Mouse (Mus musculus) neural tube, embryonic 12.5 days (tissue): ENCODE measurements around the gene Pias1. TPM values are rescaled to one million over a fixed set of nuclear protein-coding genes. Genes with fewer than 3 reads are reported as not detected.

ENCODE experiments used
- ATAC-seq: fragments of 200-750 bp; cut with Nextera tagmentation; 2 replicates; pipeline ENCODE4 v1.8.0; 2017; ENCODE audit warnings: low read depth, mild to moderate bottlenecking, moderate TSS enrichment, moderate library complexity; ENCODE audit not compliant: low FRiP score
- H3K27ac ChIP-seq: fragments of 300-500 bp; sonication (generic); 2 replicates; pipeline ENCODE4 v1.5.1; 2016
- H3K27me3 ChIP-seq: fragments of 300-500 bp; sonication (generic); replicated peaks from 2 replicates; pipeline ENCODE4 v1.6.1; 2016; ENCODE audit warnings: mild to moderate bottlenecking
- H3K36me3 ChIP-seq: fragments of 300-500 bp; sonication (generic); 2 replicates; pipeline ENCODE4 v1.6.1; 2016; ENCODE audit warnings: mild to moderate bottlenecking
- H3K4me1 ChIP-seq: fragments of 300-500 bp; sonication (generic); 2 replicates; pipeline ENCODE4 v1.6.1; 2016
- H3K4me2 ChIP-seq: fragments of 300-500 bp; sonication (generic); replicated peaks from 2 replicates; pipeline ENCODE4 v1.6.1; 2016; ENCODE audit warnings: mild to moderate bottlenecking
- H3K4me3 ChIP-seq: fragments of 300-500 bp; sonication (generic); 2 replicates; pipeline ENCODE4 v1.5.1; 2016
- H3K9ac ChIP-seq: fragments of 300-500 bp; sonication (generic); 2 replicates; pipeline ENCODE4 v1.6.1; 2016; ENCODE audit warnings: mild to moderate bottlenecking
- H3K9me3 ChIP-seq: fragments of 300-500 bp; sonication (generic); 2 replicates; pipeline ENCODE4 v1.6.1; 2016; ENCODE audit warnings: mild to moderate bottlenecking
- WGBS: fragments of 180-500 bp; shearing (Covaris S2); methylation state at CpG from one replicate; pipeline ENCODE4 v1.1.7; 2016; 5-methylcytosine and 5-hydroxymethylcytosine counted together
- polyA plus RNA-seq: library from polyadenylated mRNA; unstranded; fragments of >200 nt; fragmentation: Nextera tagmentation; extraction: Ambion mirVana; gene quantifications from 2 replicates; pipeline ENCODE4 v1.2.1, GENCODE M21; 2016

The Pias1 gene
- polyA plus RNA-seq, 1 experiment from 2014 or later: 64.5 TPM

- Histone ChIP-seq H3K9me3 (no peaks in the 10 kb centered on the region), H3K4me3 (peak overlapping the region; percentile 91), H3K36me3 (0 out of 2 replicates have a peak, but pooled peaks cover under 1% of the 10 kb centered on the region), H3K27ac (peak overlapping the region; percentile 97), H3K4me2 (peak overlapping the region; percentile 80), H3K4me1 (peaks cover 6% of the 10 kb centered on the region), H3K9ac (peak overlapping the region; percentile 86), H3K27me3 (no peaks in the 10 kb centered on the region)
- ATAC-seq: peak; percentile 46; the same call in 1 of the 2 replicates
- WGBS: 3% methylated on average over 17 of the region's 17 CpGs
Observed at GRCm38 (mm10) chr9:62979461-62980161, 8.1 kb downstream of the Pias1 start.

- WGBS: 36% methylated on average over 4 of the region's 4 CpGs
- Histone ChIP-seq H3K9ac (no peak overlapping the region), H3K4me1 (peaks cover 11% of the 10 kb centered on the region), H3K36me3 (peaks cover 3% of the 10 kb centered on the region; the same call in 1 of the 2 replicates), H3K4me3 (no peak overlapping the region), H3K27me3 (no peaks in the 10 kb centered on the region), H3K4me2 (no peak overlapping the region), H3K27ac (no peak overlapping the region), H3K9me3 (no peaks in the 10 kb centered on the region)
- ATAC-seq: no peak
Observed at GRCm38 (mm10) chr9:62977152-62977551, 10.6 kb downstream of the Pias1 start.

GRCm38 (mm10) chr9:62975830-62976229 is 11.9 kb downstream of the Pias1 start:
- no peak overlapping the region for H3K27ac ChIP-seq
- WGBS: 13% methylated on average over 2 of the region's 2 CpGs
- no peak overlapping the region for H3K4me3 ChIP-seq
- peaks cover 11% of the 10 kb centered on the region for H3K4me1 ChIP-seq
- no peaks in the 10 kb centered on the region for H3K9me3 ChIP-seq
- peaks cover 3% of the 10 kb centered on the region; the same call in 1 of the 2 replicates for H3K36me3 ChIP-seq
- no peak overlapping the region for H3K9ac ChIP-seq
- no peak overlapping the region for H3K4me2 ChIP-seq
- no peak for ATAC-seq
- no peaks in the 10 kb centered on the region for H3K27me3 ChIP-seq

- H3K9me3 ChIP-seq: no peaks in the 10 kb centered on the region
- no peaks in the 10 kb centered on the region for H3K27me3 ChIP-seq
- WGBS: 99% methylated on average over 2 of the region's 2 CpGs
- H3K36me3 ChIP-seq: peaks cover 3% of the 10 kb centered on the region; the same call in 1 of the 2 replicates
- peaks cover 9% of the 10 kb centered on the region for H3K4me1 ChIP-seq
- H3K27ac ChIP-seq: no peak overlapping the region
- H3K4me3 ChIP-seq: no peak overlapping the region
- no peak for ATAC-seq
- H3K9ac ChIP-seq: no peak overlapping the region
- no peak overlapping the region for H3K4me2 ChIP-seq
Observed at GRCm38 (mm10) chr9:62974439-62974838, 13.3 kb downstream of the Pias1 start.

- Histone ChIP-seq H3K4me3 (no peak overlapping the region), H3K9ac (no peak overlapping the region), H3K4me1 (peaks cover 5% of the 10 kb centered on the region), H3K36me3 (peaks cover 3% of the 10 kb centered on the region; the same call in 1 of the 2 replicates), H3K4me2 (no peak overlapping the region), H3K27ac (no peak overlapping the region), H3K9me3 (no peaks in the 10 kb centered on the region), H3K27me3 (no peaks in the 10 kb centered on the region)
- WGBS: 59% methylated on average over 10 of the region's 10 CpGs
- no peak for ATAC-seq
Observed at GRCm38 (mm10) chr9:62972073-62972745, 15.5 kb downstream of the Pias1 start.

GRCm38 (mm10) chr9:62970345-62970744 is 17.4 kb downstream of the Pias1 start:
- Histone ChIP-seq H3K36me3 (peaks cover 3% of the 10 kb centered on the region; the same call in 1 of the 2 replicates), H3K9me3 (no peaks in the 10 kb centered on the region), H3K9ac (no peak overlapping the region), H3K27me3 (no peaks in the 10 kb centered on the region), H3K4me2 (no peak overlapping the region), H3K4me1 (peaks cover 5% of the 10 kb centered on the region), H3K27ac (no peak overlapping the region), H3K4me3 (no peak overlapping the region)
- no peak for ATAC-seq

GRCm38 (mm10) chr9:62966018-62966417 is 21.7 kb downstream of the Pias1 start:
- no peak overlapping the region for H3K27ac ChIP-seq
- H3K4me2 ChIP-seq: no peak overlapping the region
- H3K9me3 ChIP-seq: no peaks in the 10 kb centered on the region
- ATAC-seq: no peak
- H3K4me1 ChIP-seq: no peaks in the 10 kb centered on the region
- H3K27me3 ChIP-seq: no peaks in the 10 kb centered on the region
- H3K9ac ChIP-seq: no peak overlapping the region
- no peak overlapping the region for H3K4me3 ChIP-seq
- WGBS: 96% methylated on average over 3 of the region's 3 CpGs
- H3K36me3 ChIP-seq: no peaks in the 10 kb centered on the region

GRCm38 (mm10) chr9:62952713-62953112 is 35.0 kb downstream of the Pias1 start:
- H3K36me3 ChIP-seq: peaks cover 4% of the 10 kb centered on the region; the same call in 1 of the 2 replicates
- no peaks in the 10 kb centered on the region for H3K27me3 ChIP-seq
- no peaks in the 10 kb centered on the region for H3K9me3 ChIP-seq
- H3K4me3 ChIP-seq: no peak overlapping the region
- H3K4me2 ChIP-seq: no peak overlapping the region
- no peak overlapping the region for H3K27ac ChIP-seq
- H3K4me1 ChIP-seq: no peaks in the 10 kb centered on the region
- ATAC-seq: no peak
- no peak overlapping the region for H3K9ac ChIP-seq

GRCm38 (mm10) chr9:62945346-62945745 is 42.4 kb downstream of the Pias1 start:
- Histone ChIP-seq H3K9me3 (no peaks in the 10 kb centered on the region), H3K9ac (no peak overlapping the region), H3K27me3 (no peaks in the 10 kb centered on the region), H3K4me3 (no peak overlapping the region), H3K36me3 (no peaks in the 10 kb centered on the region), H3K27ac (no peak overlapping the region), H3K4me1 (no peaks in the 10 kb centered on the region), H3K4me2 (no peak overlapping the region)
- 98% methylated on average over 6 of the region's 6 CpGs for WGBS
- ATAC-seq: no peak

GRCm38 (mm10) chr9:62944063-62944462 is 43.7 kb downstream of the Pias1 start:
- no peak overlapping the region for H3K27ac ChIP-seq
- H3K9ac ChIP-seq: no peak overlapping the region
- no peak overlapping the region for H3K4me2 ChIP-seq
- no peaks in the 10 kb centered on the region for H3K36me3 ChIP-seq
- H3K9me3 ChIP-seq: no peaks in the 10 kb centered on the region
- ATAC-seq: no peak
- H3K4me1 ChIP-seq: no peaks in the 10 kb centered on the region
- no peak overlapping the region for H3K4me3 ChIP-seq
- no peaks in the 10 kb centered on the region for H3K27me3 ChIP-seq
- WGBS: 96% methylated on average over 1 of the region's 1 CpGs

- Histone ChIP-seq H3K4me2 (no peak overlapping the region), H3K27me3 (no peaks in the 10 kb centered on the region), H3K27ac (no peak overlapping the region), H3K9ac (no peak overlapping the region), H3K4me1 (no peaks in the 10 kb centered on the region), H3K9me3 (no peaks in the 10 kb centered on the region), H3K4me3 (no peak overlapping the region), H3K36me3 (no peaks in the 10 kb centered on the region)
- ATAC-seq: no peak
- WGBS: 74% methylated on average over 3 of the region's 3 CpGs
Observed at GRCm38 (mm10) chr9:62940966-62941365, 46.8 kb downstream of the Pias1 start.

GRCm38 (mm10) chr9:62935854-62936253 is 51.9 kb downstream of the Pias1 start:
- Histone ChIP-seq H3K36me3 (no peaks in the 10 kb centered on the region), H3K9ac (no peak overlapping the region), H3K9me3 (no peaks in the 10 kb centered on the region), H3K4me1 (no peaks in the 10 kb centered on the region), H3K27ac (no peak overlapping the region), H3K27me3 (no peaks in the 10 kb centered on the region), H3K4me2 (no peak overlapping the region), H3K4me3 (no peak overlapping the region)
- WGBS: 73% methylated on average over 5 of the region's 5 CpGs
- no peak for ATAC-seq
